Mouse (Mus musculus) heart, embryonic 16.5 days (tissue): ENCODE results near the gene Cdk5rap3. TPM values are rescaled to one million over a fixed set of nuclear protein-coding genes. Genes with fewer than 3 reads are reported as not detected.
A peak's percentile ranks its signal among the peaks of the same experiment; 100 is the strongest.

Source experiments
- ATAC-seq: fragments of 200-750 bp; cut with Nextera tagmentation; replicated peaks from 2 replicates; pipeline ENCODE4 v1.8.0; 2017; ENCODE audit warnings: moderate number of reproducible peaks; ENCODE audit not compliant: insufficient read depth, low FRiP score; ENCODE audit errors: extremely low read depth
- H3K27ac ChIP-seq: fragments of 300-500 bp; sonication (generic); 2 replicates; pipeline ENCODE4 v1.5.1; 2014; ENCODE audit warnings: mild to moderate bottlenecking, low read length, control low read depth, moderate library complexity
- H3K27me3 ChIP-seq: fragments of 300-500 bp; sonication (generic); 2 replicates; pipeline ENCODE4 v1.6.1; 2014; ENCODE audit warnings: low read length, mixed read lengths; ENCODE audit not compliant: control insufficient read depth, insufficient read depth
- H3K36me3 ChIP-seq: fragments of 300-500 bp; sonication (generic); 2 replicates; pipeline ENCODE4 v1.6.1; 2014; ENCODE audit not compliant: control insufficient read depth, insufficient read depth
- H3K4me1 ChIP-seq: fragments of 300-500 bp; sonication (generic); 2 replicates; pipeline ENCODE4 v1.6.1; 2014; ENCODE audit warnings: low read length, mixed read lengths; ENCODE audit not compliant: control insufficient read depth, insufficient read depth
- H3K4me2 ChIP-seq: fragments of 300-500 bp; sonication (generic); 2 replicates; pipeline ENCODE4 v1.6.1; 2014; ENCODE audit warnings: low read depth, mild to moderate bottlenecking, control low read depth, low read length
- H3K4me3 ChIP-seq: fragments of 300-500 bp; sonication (generic); 2 replicates; pipeline ENCODE4 v1.5.1; 2014; ENCODE audit warnings: mild to moderate bottlenecking, control low read depth, low read length
- H3K9ac ChIP-seq: fragments of 300-500 bp; sonication (generic); 2 replicates; pipeline ENCODE4 v1.6.1; 2014; ENCODE audit warnings: low read length, control low read depth
- H3K9me3 ChIP-seq: fragments of 300-500 bp; sonication (generic); replicated peaks from 2 replicates; pipeline ENCODE4 v1.6.1; 2016; ENCODE audit warnings: low read length; ENCODE audit not compliant: control insufficient read depth
- WGBS: fragments of 180-500 bp; shearing (Covaris S2); extraction: QIAGEN DNeasy Blood & Tissue Kit; methylation state at CpG from one replicate; pipeline ENCODE4 v1.1.7; 2014; 5-methylcytosine and 5-hydroxymethylcytosine counted together
- polyA plus RNA-seq: library from polyadenylated mRNA; unstranded; fragments of >200 nt; fragmentation: Nextera tagmentation; extraction: Ambion mirVana; gene quantifications from 2 replicates; pipeline ENCODE4 v1.2.1, GENCODE M21; 2015

Gene Cdk5rap3
- polyA plus RNA-seq, 1 experiment from 2014 or later: 60.5 TPM

GRCm38 (mm10) chr11:96947849-96948248, 31.6 kb upstream of the Cdk5rap3 start:
- H3K4me2 ChIP-seq: no peak overlapping the region
- no peaks in the 10 kb centered on the region for H3K27me3 ChIP-seq
- no peak overlapping the region for H3K4me3 ChIP-seq
- H3K9me3 ChIP-seq: no peaks in the 10 kb centered on the region
- H3K36me3 ChIP-seq: peaks cover 14% of the 10 kb centered on the region
- H3K4me1 ChIP-seq: peaks cover 3% of the 10 kb centered on the region; the same call in 1 of the 2 replicates
- WGBS: 71% methylated on average over 4 of the region's 4 CpGs
- no peak for ATAC-seq
- H3K9ac ChIP-seq: no peak overlapping the region
- H3K27ac ChIP-seq: no peak overlapping the region

- no peak overlapping the region for H3K27ac ChIP-seq
- 79% methylated on average over 9 of the region's 9 CpGs for WGBS
- ATAC-seq: no peak
- no peak overlapping the region for H3K4me2 ChIP-seq
- H3K9me3 ChIP-seq: no peaks in the 10 kb centered on the region
- H3K4me3 ChIP-seq: no peak overlapping the region
- H3K36me3 ChIP-seq: peaks cover 9% of the 10 kb centered on the region
- H3K9ac ChIP-seq: no peak overlapping the region
- H3K4me1 ChIP-seq: peaks cover 3% of the 10 kb centered on the region; the same call in 1 of the 2 replicates
- H3K27me3 ChIP-seq: no peaks in the 10 kb centered on the region
Observed at GRCm38 (mm10) chr11:96946498-96946897, 30.2 kb upstream of the Cdk5rap3 start.

- peak overlapping the region; percentile 70 for H3K4me3 ChIP-seq
- no peak overlapping the region; the same call in 1 of the 2 replicates for H3K27ac ChIP-seq
- peak overlapping the region; percentile 75 for H3K9ac ChIP-seq
- WGBS: 70% methylated on average over 14 of the region's 14 CpGs
- no peak for ATAC-seq
- peak overlapping the region; percentile 97 for H3K4me2 ChIP-seq
- H3K9me3 ChIP-seq: no peaks in the 10 kb centered on the region
- no peaks in the 10 kb centered on the region for H3K27me3 ChIP-seq
- H3K36me3 ChIP-seq: no peaks in the 10 kb centered on the region
- H3K4me1 ChIP-seq: peaks cover 3% of the 10 kb centered on the region; the same call in 1 of the 2 replicates
Observed at GRCm38 (mm10) chr11:96944844-96945580, 28.7 kb upstream of the Cdk5rap3 start.

GRCm38 (mm10) chr11:96943746-96944304, 27.5 kb upstream of the Cdk5rap3 start, which contains the start of gene Pnpo:
Pnpo (minus strand) TSS chr11:96943986.
- peak; percentile 98 for ATAC-seq
- no peaks in the 10 kb centered on the region for H3K27me3 ChIP-seq
- H3K36me3 ChIP-seq: no peaks in the 10 kb centered on the region
- peak within 1 kb of the TSS; percentile 70 for H3K4me3 ChIP-seq
- peaks cover 3% of the 10 kb centered on the region; the same call in 1 of the 2 replicates for H3K4me1 ChIP-seq
- H3K9ac ChIP-seq: peak within 1 kb of the TSS; percentile 79
- H3K27ac ChIP-seq: peak within 1 kb of the TSS; percentile 36
- WGBS: 0% methylated on average over 29 of the region's 29 CpGs
- H3K9me3 ChIP-seq: no peaks in the 10 kb centered on the region
- H3K4me2 ChIP-seq: peak within 1 kb of the TSS; percentile 97

GRCm38 (mm10) chr11:96941989-96942590, 25.8 kb upstream of the Cdk5rap3 start:
- Histone ChIP-seq H3K4me3 (no peak overlapping the region), H3K27me3 (no peaks in the 10 kb centered on the region), H3K9me3 (no peaks in the 10 kb centered on the region), H3K36me3 (no peaks in the 10 kb centered on the region), H3K27ac (no peak overlapping the region), H3K4me2 (no peak overlapping the region), H3K9ac (no peak overlapping the region), H3K4me1 (peaks cover 3% of the 10 kb centered on the region; the same call in 1 of the 2 replicates)
- 75% methylated on average over 6 of the region's 6 CpGs for WGBS
- no peak for ATAC-seq

- Histone ChIP-seq H3K4me3 (no peak overlapping the region), H3K27me3 (no peaks in the 10 kb centered on the region), H3K4me1 (peaks cover 3% of the 10 kb centered on the region; the same call in 1 of the 2 replicates), H3K9me3 (no peaks in the 10 kb centered on the region), H3K9ac (no peak overlapping the region), H3K36me3 (no peaks in the 10 kb centered on the region), H3K4me2 (no peak overlapping the region), H3K27ac (no peak overlapping the region)
- 69% methylated on average over 16 of the region's 16 CpGs for WGBS
- no peak for ATAC-seq
Observed at GRCm38 (mm10) chr11:96940578-96941465, 24.5 kb upstream of the Cdk5rap3 start.

- ATAC-seq: no peak
- Histone ChIP-seq H3K4me3 (no peak overlapping the region), H3K4me1 (peaks cover 6% of the 10 kb centered on the region), H3K9me3 (no peaks in the 10 kb centered on the region), H3K36me3 (no peaks in the 10 kb centered on the region), H3K27me3 (no peaks in the 10 kb centered on the region), H3K9ac (no peak overlapping the region), H3K27ac (no peak overlapping the region), H3K4me2 (no peak overlapping the region)
- 80% methylated on average over 6 of the region's 6 CpGs for WGBS
Observed at GRCm38 (mm10) chr11:96938426-96938800, 22.1 kb upstream of the Cdk5rap3 start.

GRCm38 (mm10) chr11:96937549-96938425, 21.5 kb upstream of the Cdk5rap3 start:
- peak; percentile 49; the same call in 1 of the 2 replicates for ATAC-seq
- Histone ChIP-seq H3K36me3 (no peaks in the 10 kb centered on the region), H3K4me3 (no peak overlapping the region), H3K9me3 (no peaks in the 10 kb centered on the region), H3K27me3 (no peaks in the 10 kb centered on the region), H3K9ac (no peak overlapping the region), H3K4me2 (no peak overlapping the region), H3K4me1 (peaks cover 6% of the 10 kb centered on the region), H3K27ac (no peak overlapping the region)
- 44% methylated on average over 10 of the region's 10 CpGs for WGBS
